Mouse (Mus musculus) limb, embryonic 12.5 days (tissue): Measurements from ENCODE around the gene Eapp. TPM values are rescaled to one million over a fixed set of nuclear protein-coding genes. Genes with fewer than 3 reads are reported as not detected.
"Not testable (repeated sequence)": the region's sequence is repeated elsewhere in the genome, so short reads cannot be mapped to it uniquely, and the experiment has no call there.

Experiments
- ATAC-seq: fragments of 200-750 bp; cut with Nextera tagmentation; 2 replicates; pipeline ENCODE4 v1.8.0; 2017; ENCODE audit warnings: low read depth, moderate TSS enrichment; ENCODE audit not compliant: insufficient number of reproducible peaks, insufficient read depth, low FRiP score, low TSS enrichment
- H3K27ac ChIP-seq: fragments of 300-500 bp; sonication (generic); 2 replicates; pipeline ENCODE4 v1.5.1; 2016; ENCODE audit warnings: mild to moderate bottlenecking, moderate library complexity
- H3K27me3 ChIP-seq: fragments of 300-500 bp; sonication (generic); 2 replicates; pipeline ENCODE4 v1.6.1; 2016; ENCODE audit warnings: mild to moderate bottlenecking, moderate library complexity
- H3K36me3 ChIP-seq: fragments of 300-500 bp; sonication (generic); 2 replicates; pipeline ENCODE4 v1.6.1; 2016; ENCODE audit warnings: mild to moderate bottlenecking, moderate library complexity
- H3K4me1 ChIP-seq: fragments of 300-500 bp; sonication (generic); replicated peaks from 2 replicates; pipeline ENCODE4 v1.6.1; 2016
- H3K4me2 ChIP-seq: fragments of 300-500 bp; sonication (generic); 2 replicates; pipeline ENCODE4 v1.6.1; 2016; ENCODE audit warnings: mild to moderate bottlenecking, moderate library complexity
- H3K4me3 ChIP-seq: fragments of 300-500 bp; sonication (generic); replicated peaks from 2 replicates; pipeline ENCODE4 v1.5.1; 2016; ENCODE audit warnings: mild to moderate bottlenecking
- H3K9ac ChIP-seq: fragments of 300-500 bp; sonication (generic); replicated peaks from 2 replicates; pipeline ENCODE4 v1.6.1; 2016; ENCODE audit warnings: mild to moderate bottlenecking, moderate library complexity
- H3K9me3 ChIP-seq: fragments of 300-500 bp; sonication (generic); 2 replicates; pipeline ENCODE4 v1.6.1; 2016; ENCODE audit warnings: mild to moderate bottlenecking, moderate library complexity
- WGBS: fragments of 180-500 bp; shearing (Covaris S2); methylation state at CpG from one replicate; pipeline ENCODE4 v1.1.7; 2016; 5-methylcytosine and 5-hydroxymethylcytosine counted together
- polyA plus RNA-seq: library from polyadenylated mRNA; unstranded; fragments of >200 nt; fragmentation: Nextera tagmentation; extraction: Ambion mirVana; gene quantifications from 2 replicates; pipeline ENCODE4 v1.2.1, GENCODE M21; 2016

Gene Eapp
- polyA plus RNA-seq, 1 experiment from 2014 or later, result 73.3 TPM

GRCm38 (mm10) chr12:54671262-54671661, 24.4 kb downstream of the Eapp start:
- Histone ChIP-seq H3K9ac (no peak overlapping the region), H3K4me2 (no peak overlapping the region), H3K4me3 (no peak overlapping the region), H3K27me3 (no peaks in the 10 kb centered on the region), H3K27ac (no peak overlapping the region), H3K4me1 (no peaks in the 10 kb centered on the region), H3K9me3 (no peaks in the 10 kb centered on the region), H3K36me3 (peaks cover 61% of the 10 kb centered on the region)
- no peak for ATAC-seq
- 94% methylated on average over 4 of the region's 4 CpGs for WGBS

GRCm38 (mm10) chr12:54668141-54668540, 27.6 kb downstream of the Eapp start:
- Histone ChIP-seq H3K4me1 (no peaks in the 10 kb centered on the region), H3K4me2 (no peak overlapping the region), H3K9ac (no peak overlapping the region), H3K27ac (no peak overlapping the region), H3K4me3 (no peak overlapping the region), H3K27me3 (no peaks in the 10 kb centered on the region), H3K36me3 (peaks cover 30% of the 10 kb centered on the region), H3K9me3 (no peaks in the 10 kb centered on the region)
- WGBS, result 85% methylated on average over 1 of the region's 1 CpGs
- ATAC-seq, result no peak

GRCm38 (mm10) chr12:54665526-54665925, 30.2 kb downstream of the Eapp start:
- no peaks in the 10 kb centered on the region for H3K27me3 ChIP-seq
- no peak overlapping the region for H3K4me3 ChIP-seq
- peaks cover 9% of the 10 kb centered on the region; the same call in 1 of the 2 replicates for H3K36me3 ChIP-seq
- no peak for ATAC-seq
- no peak overlapping the region for H3K4me2 ChIP-seq
- H3K9me3 ChIP-seq, result no peaks in the 10 kb centered on the region
- H3K9ac ChIP-seq, result no peak overlapping the region
- 80% methylated on average over 6 of the region's 6 CpGs for WGBS
- H3K27ac ChIP-seq, result no peak overlapping the region
- H3K4me1 ChIP-seq, result no peaks in the 10 kb centered on the region

GRCm38 (mm10) chr12:54661470-54661869, 34.2 kb downstream of the Eapp start:
- H3K27me3 ChIP-seq, H3K9ac ChIP-seq, ATAC-seq, H3K9me3 ChIP-seq, H3K4me1 ChIP-seq, H3K4me3 ChIP-seq, H3K27ac ChIP-seq, H3K4me2 ChIP-seq, H3K36me3 ChIP-seq: not testable (repeated sequence)
- 79% methylated on average over 5 of the region's 5 CpGs for WGBS

- H3K36me3 ChIP-seq, result no peaks in the 10 kb centered on the region
- no peak for ATAC-seq
- no peak overlapping the region for H3K4me3 ChIP-seq
- H3K9me3 ChIP-seq, result no peaks in the 10 kb centered on the region
- no peak overlapping the region for H3K9ac ChIP-seq
- no peak overlapping the region for H3K27ac ChIP-seq
- no peak overlapping the region for H3K4me2 ChIP-seq
- H3K4me1 ChIP-seq, result peaks cover 4% of the 10 kb centered on the region
- H3K27me3 ChIP-seq, result no peaks in the 10 kb centered on the region
- 76% methylated on average over 3 of the region's 3 CpGs for WGBS
Observed at GRCm38 (mm10) chr12:54659901-54660300, 35.8 kb downstream of the Eapp start.

- WGBS, result 70% methylated on average over 7 of the region's 7 CpGs
- Histone ChIP-seq H3K4me3 (no peak overlapping the region), H3K4me2 (no peak overlapping the region), H3K36me3 (no peaks in the 10 kb centered on the region), H3K4me1 (peaks cover 15% of the 10 kb centered on the region), H3K27me3 (no peaks in the 10 kb centered on the region), H3K27ac (no peak overlapping the region), H3K9me3 (no peaks in the 10 kb centered on the region), H3K9ac (no peak overlapping the region)
- ATAC-seq, result no peak
Observed at GRCm38 (mm10) chr12:54658425-54659092, 37.1 kb downstream of the Eapp start.

- peaks cover 15% of the 10 kb centered on the region for H3K4me1 ChIP-seq
- no peak for ATAC-seq
- H3K27me3 ChIP-seq, result no peaks in the 10 kb centered on the region
- no peaks in the 10 kb centered on the region for H3K36me3 ChIP-seq
- no peak overlapping the region for H3K4me2 ChIP-seq
- H3K9ac ChIP-seq, result no peak overlapping the region
- H3K4me3 ChIP-seq, result no peak overlapping the region
- whole genome bisulfite sequencing, result 96% methylated on average over 5 of the region's 5 CpGs
- no peak overlapping the region for H3K27ac ChIP-seq
- H3K9me3 ChIP-seq, result no peaks in the 10 kb centered on the region
Observed at GRCm38 (mm10) chr12:54657951-54658350, 37.7 kb downstream of the Eapp start.

GRCm38 (mm10) chr12:54657226-54657625, 38.5 kb downstream of the Eapp start:
- Histone ChIP-seq H3K4me2 (peak overlapping the region; percentile 70), H3K27ac (no peak overlapping the region), H3K27me3 (no peaks in the 10 kb centered on the region), H3K4me3 (peak overlapping the region; percentile 65), H3K36me3 (no peaks in the 10 kb centered on the region), H3K4me1 (peaks cover 15% of the 10 kb centered on the region), H3K9me3 (no peaks in the 10 kb centered on the region), H3K9ac (no peak overlapping the region)
- WGBS, result 58% methylated on average over 2 of the region's 2 CpGs
- no peak for ATAC-seq

- Histone ChIP-seq H3K27me3 (no peaks in the 10 kb centered on the region), H3K4me2 (peak within 1 kb of the TSS; percentile 70), H3K4me3 (peak within 1 kb of the TSS; percentile 65), H3K36me3 (no peaks in the 10 kb centered on the region; the same call in 1 of the 2 replicates), H3K9me3 (no peaks in the 10 kb centered on the region), H3K9ac (peak within 1 kb of the TSS; percentile 75), H3K4me1 (peaks cover 20% of the 10 kb centered on the region), H3K27ac (peak within 1 kb of the TSS; percentile 93)
- peak; percentile 99 for ATAC-seq
- 9% methylated on average over 53 of the region's 53 CpGs for WGBS
Observed at GRCm38 (mm10) chr12:54656396-54657171, 39.1 kb downstream of the Eapp start, which contains the start of gene Sptssa. Gene Sptssa (minus strand): TSS chr12:54656573.

GRCm38 (mm10) chr12:54656039-54656395, 39.7 kb downstream of the Eapp start:
- H3K27ac ChIP-seq, result peak overlapping the region; percentile 93
- H3K4me2 ChIP-seq, result peak overlapping the region; percentile 70
- H3K27me3 ChIP-seq, result no peaks in the 10 kb centered on the region
- no peaks in the 10 kb centered on the region; the same call in 1 of the 2 replicates for H3K36me3 ChIP-seq
- H3K4me1 ChIP-seq, result peaks cover 20% of the 10 kb centered on the region
- peak overlapping the region; percentile 75 for H3K9ac ChIP-seq
- WGBS, result 0% methylated on average over 22 of the region's 22 CpGs
- H3K9me3 ChIP-seq, result no peaks in the 10 kb centered on the region
- ATAC-seq, result peak; percentile 52
- H3K4me3 ChIP-seq, result peak overlapping the region; percentile 65

- Histone ChIP-seq H3K4me2 (peak overlapping the region; percentile 70), H3K9me3 (no peaks in the 10 kb centered on the region), H3K27ac (peak overlapping the region; percentile 93), H3K4me1 (peaks cover 20% of the 10 kb centered on the region), H3K9ac (peak overlapping the region; percentile 75), H3K27me3 (no peaks in the 10 kb centered on the region), H3K4me3 (peak overlapping the region; percentile 65), H3K36me3 (peaks cover 2% of the 10 kb centered on the region)
- ATAC-seq, result no peak
- 27% methylated on average over 16 of the region's 16 CpGs for WGBS
Observed at GRCm38 (mm10) chr12:54655292-54656038, 40.2 kb downstream of the Eapp start.
